Mouse (Mus musculus) ES-Bruce4 (cell line): ENCODE data around the gene Slc16a4.

Source experiments
- CTCF ChIP-seq: IDR thresholded peaks from one replicate; pipeline ENCODE4 v1.8.1; 2011; ENCODE audit warnings: low read depth, low read length
- EP300 ChIP-seq: IDR thresholded peaks from 2 replicates; pipeline ENCODE4 v1.6.1; 2011; ENCODE audit warnings: low read depth, low read length; ENCODE audit not compliant: insufficient read depth
- POLR2A ChIP-seq: IDR thresholded peaks from one replicate; pipeline ENCODE4 v1.8.1; 2011; ENCODE audit warnings: low read length; ENCODE audit not compliant: insufficient read depth

DNA sequence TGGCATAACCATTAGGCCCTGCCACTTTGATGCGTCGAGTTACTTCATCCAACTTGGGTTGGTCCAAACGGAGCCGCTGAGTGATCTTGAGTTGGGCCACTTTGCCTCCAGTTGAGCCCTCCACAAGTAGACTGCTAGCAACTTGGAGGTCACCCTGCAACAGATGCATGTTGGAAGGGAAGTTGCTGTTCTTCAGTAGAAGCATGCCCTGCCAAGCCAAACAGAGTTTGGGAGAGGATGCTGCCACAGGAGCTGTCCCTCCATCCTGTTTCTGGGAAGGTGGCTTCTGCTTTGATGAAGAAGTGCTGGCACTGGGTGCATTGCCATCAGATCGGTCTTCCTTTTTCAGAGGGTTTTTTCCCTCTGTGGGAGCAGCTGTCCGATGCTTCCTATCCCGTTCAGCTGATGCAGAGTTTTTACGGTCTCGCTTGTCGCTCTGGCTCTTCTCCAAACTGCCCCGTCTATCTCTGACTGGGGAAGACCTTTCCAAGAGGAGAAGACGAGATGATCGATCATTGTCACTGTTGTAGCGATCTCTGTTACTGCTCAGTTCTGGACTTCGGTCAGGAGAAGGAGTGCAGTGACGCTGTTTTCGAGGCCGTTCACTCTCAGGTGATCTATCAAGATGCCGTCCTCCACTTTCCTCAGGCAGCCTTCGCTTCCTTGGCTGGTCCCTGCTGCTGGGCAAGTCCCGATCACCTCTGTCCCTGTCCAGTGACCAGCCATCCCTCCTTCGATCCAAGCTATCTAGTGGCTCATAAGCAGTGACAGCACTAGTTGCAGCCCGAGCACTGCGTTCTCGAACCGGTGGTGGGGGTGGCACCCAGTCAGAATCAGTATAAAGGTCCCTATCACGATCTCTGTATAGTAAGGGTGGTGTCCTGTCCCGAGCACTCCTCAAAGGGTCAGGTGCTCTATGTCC, 39.7 kb downstream of the Slc16a4 start:
- TF ChIP-seq CTCF (no peak), POLR2A (no peak), EP300 (no peak)
